26 mouse cellular contexts compared by ENCODE assay signal in genomic region chr11:68888253-68888652, GRCm38 (mm10). TPM values are rescaled to one million over a fixed set of nuclear protein-coding genes. Genes with fewer than 3 reads are reported as not detected.
A peak's percentile ranks its signal among the peaks of the same experiment; 100 is the strongest.
DNase-seq lines count a peak whose midpoint lies in the region; ATAC-seq lines count a peak whose summit lies in the region.
"Had no signal": no experiment of that assay in that cellular context is flagged by ENCODE, and none has a peak within 500 bp of the region (broad histone marks: within the 10 kb centered on the region; RNA-seq: fewer than 3 reads in every experiment).

Gene Rnf222, plus strand, starts transcription at chr11:68888553.

- H3K4me1 ChIP-seq in intestine, embryonic 16.5 days (ENCODE audit: control insufficient read depth, insufficient read depth, low read length) = peaks cover 5% of the 10 kb centered on the region; the same call in 1 of the 2 replicates
- no peaks in the 10 kb centered on the region for H3K4me1 ChIP-seq in intestine, embryonic 15.5 days (replicated peaks)
- H3K4me1 ChIP-seq in stomach, embryonic 16.5 days (ENCODE audit: control insufficient read depth, insufficient read depth, low read length) = no peaks in the 10 kb centered on the region
- H3K4me1 ChIP-seq: embryonic facial prominence, embryonic 13.5 days; embryonic facial prominence, embryonic 15.5 days; forebrain, embryonic 12.5 days had no signal

- H3K9me3 ChIP-seq in intestine, embryonic 16.5 days (ENCODE audit: control insufficient read depth, low read length) = no peaks in the 10 kb centered on the region
- H3K9me3 ChIP-seq in intestine, embryonic 15.5 days = no peaks in the 10 kb centered on the region
- no peaks in the 10 kb centered on the region for H3K9me3 ChIP-seq in stomach, embryonic 16.5 days (replicated peaks; ENCODE audit: control insufficient read depth, low read length)
- H3K9me3 ChIP-seq: embryonic facial prominence, embryonic 13.5 days; embryonic facial prominence, embryonic 15.5 days; forebrain, embryonic 10.5 days; forebrain, embryonic 12.5 days; G1E had no signal

- 33% methylated on average over 6 of the region's 6 CpGs for WGBS in intestine, embryonic 16.5 days
- 31% methylated on average over 6 of the region's 6 CpGs for WGBS in intestine, embryonic 15.5 days
- WGBS in stomach, embryonic 16.5 days = 26% methylated on average over 6 of the region's 6 CpGs

- H3K27me3 ChIP-seq in intestine, embryonic 16.5 days (replicated peaks; ENCODE audit: control insufficient read depth, insufficient read depth, low read length) = no peaks in the 10 kb centered on the region
- no peaks in the 10 kb centered on the region for H3K27me3 ChIP-seq in intestine, embryonic 15.5 days (replicated peaks)
- no peaks in the 10 kb centered on the region for H3K27me3 ChIP-seq in stomach, embryonic 16.5 days (ENCODE audit: control insufficient read depth, insufficient read depth, low read length)
- H3K27me3 ChIP-seq: embryonic facial prominence, embryonic 13.5 days; embryonic facial prominence, embryonic 15.5 days; forebrain, embryonic 12.5 days had no signal

- H3K27ac ChIP-seq in intestine, embryonic 16.5 days (ENCODE audit: low read length) = no peak within 1 kb of the TSS
- no peak within 1 kb of the TSS for H3K27ac ChIP-seq in intestine, embryonic 15.5 days
- peak within 1 kb of the TSS; percentile 29; the same call in 1 of the 2 replicates for H3K27ac ChIP-seq in stomach, embryonic 16.5 days (ENCODE audit: low read length)
- H3K27ac ChIP-seq: embryonic facial prominence, embryonic 13.5 days; embryonic facial prominence, embryonic 15.5 days; forebrain, embryonic 10.5 days; forebrain, embryonic 12.5 days had no signal

- no peak within 1 kb of the TSS for H3K4me3 ChIP-seq in intestine, embryonic 16.5 days (ENCODE audit: low read length)
- no peak within 1 kb of the TSS for H3K4me3 ChIP-seq in intestine, embryonic 15.5 days (replicated peaks)
- no peak within 1 kb of the TSS for H3K4me3 ChIP-seq in stomach, embryonic 16.5 days (replicated peaks; ENCODE audit: low read length)
- H3K4me3 ChIP-seq: embryonic facial prominence, embryonic 13.5 days; embryonic facial prominence, embryonic 15.5 days; erythroblast, embryonic 14.5 days; forebrain, embryonic 10.5 days; forebrain, embryonic 12.5 days had no signal

- DNase-seq in retina, postnatal 1 day = peak; percentile 23
- no peak for DNase-seq in retina, embryonic 14.5 days (ENCODE audit: low spot score)
- DNase-seq in kidney, postnatal 36 days = no peak
- DNase-seq: adrenal gland, adult 8-10 months; adrenal gland, postnatal 25 days; B cell, adult 2 months; cerebellum, adult 11 months; cerebellum, adult 18-20 months; cerebellum, adult 8-10 months; cerebellum, adult 9-11 months; cerebellum, postnatal 36 days; embryo, embryonic 11 days had no signal

- H3K4me2 ChIP-seq in intestine, embryonic 16.5 days (ENCODE audit: low read depth, low read length) = no peak within 1 kb of the TSS
- no peak within 1 kb of the TSS for H3K4me2 ChIP-seq in intestine, embryonic 15.5 days (replicated peaks)
- no peak within 1 kb of the TSS for H3K4me2 ChIP-seq in stomach, embryonic 16.5 days (ENCODE audit: low read depth, low read length)
- H3K4me2 ChIP-seq: embryonic facial prominence, embryonic 13.5 days; embryonic facial prominence, embryonic 15.5 days; forebrain, embryonic 12.5 days had no signal

- no peaks in the 10 kb centered on the region for H3K36me3 ChIP-seq in intestine, embryonic 16.5 days (ENCODE audit: control insufficient read depth, insufficient read depth, low read length)
- no peaks in the 10 kb centered on the region for H3K36me3 ChIP-seq in intestine, embryonic 15.5 days
- H3K36me3 ChIP-seq in stomach, embryonic 16.5 days (ENCODE audit: control insufficient read depth, insufficient read depth, low read length) = no peaks in the 10 kb centered on the region
- H3K36me3 ChIP-seq: embryonic facial prominence, embryonic 13.5 days; embryonic facial prominence, embryonic 15.5 days; forebrain, embryonic 10.5 days; forebrain, embryonic 12.5 days; G1E had no signal

- 0 out of 2 replicates have a peak, but pooled peaks have one; percentile 17 for ATAC-seq in intestine, embryonic 16.5 days
- ATAC-seq in intestine, embryonic 15.5 days = no peak; the same call in 1 of the 2 replicates
- no peak for ATAC-seq in stomach, embryonic 16.5 days (ENCODE audit: insufficient read depth, low FRiP score)
- ATAC-seq: activated CD4-positive, CD25-positive, alpha-beta regulatory T cell, adult 4 months; CD4-positive, CD25-positive, alpha-beta regulatory T cell, adult 4 months; forebrain, embryonic 14.5 days; forebrain, embryonic 16.5 days; Patski had no signal

- no peak within 1 kb of the TSS for H3K9ac ChIP-seq in intestine, embryonic 16.5 days (ENCODE audit: low read depth, low read length)
- H3K9ac ChIP-seq in intestine, embryonic 15.5 days = no peak within 1 kb of the TSS
- H3K9ac ChIP-seq in stomach, embryonic 16.5 days (ENCODE audit: low read length) = no peak within 1 kb of the TSS
- H3K9ac ChIP-seq: embryonic facial prominence, embryonic 13.5 days; embryonic facial prominence, embryonic 15.5 days; forebrain, embryonic 12.5 days had no signal

RNA-seq across cellular contexts. Expression of gene Rnf222, which starts in this region (rescaled TPM):
- 0.34 and 0.54 TPM in 2 replicates for polyA plus RNA-seq in intestine, embryonic 16.5 days (2015; fragmentation: Nextera tagmentation; extraction: Ambion mirVana)
- 0.06 and 0.10 TPM in 2 replicates for polyA plus RNA-seq in intestine, embryonic 15.5 days (2015; fragmentation: Nextera tagmentation; extraction: Ambion mirVana)
- polyA plus RNA-seq in stomach, embryonic 16.5 days (2015; fragmentation: Nextera tagmentation; extraction: Ambion mirVana) = 1.7 and 2.9 TPM in 2 replicates
- polyA plus RNA-seq: activated CD4-positive, CD25-positive, alpha-beta regulatory T cell, adult 4 months; CD4-positive, CD25-positive, alpha-beta regulatory T cell, adult 4 months; erythroblast, embryonic 14.5 days; forebrain, embryonic 14.5 days; forebrain, embryonic 16.5 days; G1E; Patski had no signal

Comparison
In these comparisons a context has a peak if more than half of its experiments do, and no peak if none do; other contexts are left out.
1. Peak in ATAC-seq in intestine, embryonic 16.5 days; RNA of the gene not detected or under 1 TPM.